Mouse (Mus musculus) stomach, postnatal 0 days (tissue): Measurements from ENCODE around the gene Ddx19a.

ENCODE experiments used
- CTCF ChIP-seq: IDR thresholded peaks from 2 replicates; pipeline ENCODE4 v1.5.1; 2016; ENCODE audit warnings: antibody characterized with exemption, low read depth, mild to moderate bottlenecking, moderate library complexity
- EP300 ChIP-seq: optimal IDR thresholded peaks from 2 replicates; pipeline ENCODE3; 2016; ENCODE audit warnings: antibody characterized with exemption

DNA sequence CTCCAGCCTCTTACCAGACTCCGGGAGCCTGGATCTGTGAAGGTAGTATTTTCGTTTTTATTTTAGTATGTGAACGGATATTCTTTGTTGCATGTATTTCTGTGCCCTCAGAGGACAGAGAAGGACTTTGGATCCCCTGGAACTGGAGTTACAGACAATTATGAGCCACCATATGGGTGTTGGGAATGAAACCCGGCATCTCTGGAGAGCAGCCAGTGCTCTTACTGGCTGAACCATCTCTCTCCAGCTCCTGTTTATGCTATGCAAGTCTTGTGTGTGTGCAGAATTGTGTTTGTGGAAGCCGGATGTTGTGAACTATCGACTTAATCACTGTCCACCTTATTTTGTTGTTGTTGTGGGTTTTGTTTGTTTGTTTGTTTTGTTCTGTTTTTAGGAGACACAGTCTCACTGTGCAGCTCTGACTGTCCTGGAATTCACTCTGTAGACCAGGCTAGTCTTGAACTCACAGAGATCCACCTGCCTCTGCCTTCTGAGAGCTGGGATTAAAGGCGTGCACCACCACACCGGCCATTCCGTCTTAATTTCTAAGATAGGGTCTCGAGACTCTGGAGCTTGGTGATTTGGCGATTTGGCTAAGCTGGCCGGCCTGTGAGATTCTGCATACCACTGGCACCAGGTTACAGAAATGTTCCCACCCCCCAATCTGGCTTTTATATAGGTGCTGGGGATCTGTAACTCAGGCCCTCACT, 38.4 kb downstream of the Ddx19a start:
- TF ChIP-seq CTCF (no peak), EP300 (no peak)
